Mouse (Mus musculus): Measurements from ENCODE around the gene Sema4d. TPM values are rescaled to one million over a fixed set of nuclear protein-coding genes. Genes with fewer than 3 reads are reported as not detected.
"Not testable (repeated sequence)": the region's sequence is repeated elsewhere in the genome, so short reads cannot be mapped to it uniquely, and the experiment has no call there.

Gene Sema4d
- polyA plus RNA-seq (2016; fragmentation: Nextera tagmentation; extraction: Ambion mirVana), result 17.3 and 17.4 TPM in 2 replicates

DNA sequence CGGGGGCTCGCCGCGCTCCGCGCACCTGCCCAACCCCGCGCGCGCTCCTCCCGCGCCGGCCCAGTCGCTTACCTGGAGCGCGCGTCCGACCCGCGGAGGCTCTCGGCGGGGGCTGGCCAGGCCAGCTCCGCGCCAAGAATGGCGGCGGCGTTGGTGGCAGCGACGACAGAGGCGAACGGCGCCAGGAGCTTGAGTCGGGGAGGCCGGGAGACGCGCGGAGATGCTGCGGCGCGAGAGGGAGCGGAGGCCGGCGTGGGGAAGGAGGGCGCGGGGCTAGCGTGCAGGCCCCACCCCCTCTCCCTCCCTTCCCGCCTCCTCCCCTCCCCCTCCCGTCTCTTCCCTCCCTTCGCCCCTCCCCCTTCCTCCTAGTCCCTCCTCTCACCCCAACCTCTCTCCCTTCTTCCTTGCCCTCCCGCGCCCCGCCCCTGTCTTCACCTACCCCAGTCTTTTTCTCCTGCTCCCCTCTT, at the start of gene Sema4d:
Gene Sema4d (minus strand): TSS at position 323 of the 467 bp plus-strand sequence.
- Histone ChIP-seq H3K9me3 (replicated peaks) (no peaks in the 10 kb centered on the region), H3K4me2 (peak within 1 kb of the TSS; percentile 97), H3K9ac (peak within 1 kb of the TSS; percentile 88), H3K27me3 (replicated peaks) (peaks cover 19% of the 10 kb centered on the region), H3K4me1 (replicated peaks) (peaks cover 41% of the 10 kb centered on the region), H3K27ac (ENCODE audit: poor library complexity, severe bottlenecking) (peak within 1 kb of the TSS; percentile 46; the same call in 1 of the 2 replicates), H3K4me3 (peak within 1 kb of the TSS; percentile 91), H3K36me3 (no peaks in the 10 kb centered on the region)
- 1% methylated on average over 43 of the region's 52 CpGs for WGBS
- ATAC-seq (ENCODE audit: insufficient number of reproducible peaks, low FRiP score), result peak; percentile 63; the same call in 1 of the 2 replicates

- no peak overlapping the region for H3K4me3 ChIP-seq
- no peak overlapping the region for H3K4me2 ChIP-seq
- H3K27ac ChIP-seq (ENCODE audit: poor library complexity, severe bottlenecking), result no peak overlapping the region
- no peak overlapping the region for H3K9ac ChIP-seq
- H3K9me3 ChIP-seq (replicated peaks), result no peaks in the 10 kb centered on the region
- no peak for ATAC-seq (ENCODE audit: insufficient number of reproducible peaks, low FRiP score)
- peaks cover 34% of the 10 kb centered on the region for H3K4me1 ChIP-seq (replicated peaks)
- peaks cover 8% of the 10 kb centered on the region; the same call in 1 of the 2 replicates for H3K27me3 ChIP-seq (replicated peaks)
- 63% methylated on average over 4 of the region's 4 CpGs for WGBS
- no peaks in the 10 kb centered on the region for H3K36me3 ChIP-seq
Measured at GRCm38 (mm10) chr13:51843298-51843697, 49.8 kb upstream of the Sema4d start.

GRCm38 (mm10) chr13:51842773-51843172, 49.2 kb upstream of the Sema4d start:
- 12% methylated on average over 12 of the region's 12 CpGs for WGBS
- H3K9ac ChIP-seq, result peak overlapping the region; percentile 47
- peaks cover 34% of the 10 kb centered on the region for H3K4me1 ChIP-seq (replicated peaks)
- H3K4me3 ChIP-seq, result peak overlapping the region; percentile 4; the same call in 1 of the 2 replicates
- H3K9me3 ChIP-seq (replicated peaks), result no peaks in the 10 kb centered on the region
- H3K4me2 ChIP-seq, result peak overlapping the region; percentile 57
- 0 out of 2 replicates have a peak overlapping the region, but pooled peaks have one; percentile 10 for H3K27ac ChIP-seq (ENCODE audit: poor library complexity, severe bottlenecking)
- H3K36me3 ChIP-seq, result no peaks in the 10 kb centered on the region
- peaks cover 8% of the 10 kb centered on the region; the same call in 1 of the 2 replicates for H3K27me3 ChIP-seq (replicated peaks)
- ATAC-seq (ENCODE audit: insufficient number of reproducible peaks, low FRiP score), result no peak

DNA sequence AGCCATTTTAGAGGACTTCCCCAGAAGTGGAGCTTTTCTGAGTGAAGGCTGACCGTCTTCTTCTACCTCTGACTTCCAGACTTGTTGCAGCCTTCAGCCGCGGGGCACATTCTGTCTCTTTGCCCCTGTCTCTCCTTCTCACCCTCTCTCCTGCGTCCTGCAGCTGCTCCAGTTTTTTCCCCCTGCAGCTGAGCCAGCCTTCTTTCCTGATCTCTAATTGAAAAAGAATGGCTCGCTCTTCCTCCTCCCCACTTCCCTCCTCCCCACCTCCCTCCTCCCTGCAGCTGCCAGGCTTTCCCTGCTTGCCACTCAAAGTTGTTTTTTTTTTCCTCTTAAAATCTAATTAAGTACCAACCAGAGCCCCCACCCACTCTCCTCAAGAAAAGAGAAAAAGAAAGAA, 48.6 kb upstream of the Sema4d start:
- H3K27ac ChIP-seq (ENCODE audit: poor library complexity, severe bottlenecking), result peak overlapping the region; percentile 30; the same call in 1 of the 2 replicates
- H3K4me1 ChIP-seq (replicated peaks), result peaks cover 35% of the 10 kb centered on the region
- H3K4me2 ChIP-seq, result peak overlapping the region; percentile 57
- no peak for ATAC-seq (ENCODE audit: insufficient number of reproducible peaks, low FRiP score)
- 19% methylated on average over 5 of the region's 5 CpGs for WGBS
- no peak overlapping the region for H3K4me3 ChIP-seq
- H3K36me3 ChIP-seq, result no peaks in the 10 kb centered on the region
- peak overlapping the region; percentile 47; the same call in 1 of the 2 replicates for H3K9ac ChIP-seq
- H3K27me3 ChIP-seq (replicated peaks), result peaks cover 8% of the 10 kb centered on the region; the same call in 1 of the 2 replicates
- no peaks in the 10 kb centered on the region for H3K9me3 ChIP-seq (replicated peaks)

DNA sequence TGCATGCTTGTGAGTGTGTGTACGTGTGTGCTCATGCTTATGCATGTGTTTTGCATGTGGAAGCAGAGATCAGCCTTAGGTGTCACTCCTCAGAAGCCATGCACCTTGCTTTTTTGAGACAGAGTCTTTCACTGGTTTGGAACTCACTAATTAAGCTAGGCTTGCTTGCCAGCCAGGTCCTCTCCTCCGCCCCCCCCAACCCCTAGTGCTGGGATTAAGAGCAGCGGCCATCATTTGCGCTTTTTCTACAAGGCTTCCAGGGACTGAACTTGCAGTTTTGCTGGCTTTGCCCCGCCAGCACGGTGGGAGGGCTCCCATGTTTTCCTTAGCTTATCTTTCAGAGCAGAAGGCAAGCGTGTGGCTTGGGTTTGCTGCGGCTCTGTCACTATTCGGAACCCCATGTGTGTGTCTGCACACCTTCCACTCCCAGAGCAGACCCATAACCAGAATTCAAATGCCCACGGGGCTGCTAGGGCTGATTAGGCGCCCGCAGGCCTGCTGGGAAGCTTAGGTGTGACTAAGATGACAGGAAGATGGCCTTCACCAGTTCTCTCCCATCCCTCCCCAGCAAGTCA, 48.1 kb upstream of the Sema4d start:
- 10% methylated on average over 12 of the region's 12 CpGs for WGBS
- no peaks in the 10 kb centered on the region for H3K9me3 ChIP-seq (replicated peaks)
- H3K27ac ChIP-seq (ENCODE audit: poor library complexity, severe bottlenecking), result peak overlapping the region; percentile 30; the same call in 1 of the 2 replicates
- H3K27me3 ChIP-seq (replicated peaks), result peaks cover 8% of the 10 kb centered on the region; the same call in 1 of the 2 replicates
- H3K4me1 ChIP-seq (replicated peaks), result peaks cover 41% of the 10 kb centered on the region
- H3K4me3 ChIP-seq, result no peak overlapping the region
- H3K4me2 ChIP-seq, result peak overlapping the region; percentile 57
- H3K9ac ChIP-seq, result peak overlapping the region; percentile 22; the same call in 1 of the 2 replicates
- peak; percentile 46; the same call in 1 of the 2 replicates for ATAC-seq (ENCODE audit: insufficient number of reproducible peaks, low FRiP score)
- H3K36me3 ChIP-seq, result no peaks in the 10 kb centered on the region

DNA sequence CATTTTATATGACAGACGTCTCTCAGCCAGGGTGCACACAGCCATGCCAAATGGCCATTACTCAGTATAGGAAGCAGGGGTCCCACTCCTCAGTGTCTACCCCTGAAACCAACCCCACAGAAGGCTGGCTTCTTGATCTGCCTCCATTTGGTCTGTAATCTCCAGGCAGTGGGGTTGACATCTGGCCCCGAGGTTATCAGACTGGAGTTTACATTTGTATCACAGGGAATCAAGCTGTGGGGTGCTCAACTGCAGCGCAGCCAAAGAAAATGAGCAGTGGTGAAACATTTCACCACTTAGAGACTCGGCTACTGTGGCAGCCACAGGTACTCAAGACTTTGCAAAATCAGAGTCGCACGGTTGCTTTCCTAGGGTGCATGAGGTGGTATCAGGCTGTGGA, 47.2 kb upstream of the Sema4d start:
- Histone ChIP-seq H3K27ac (ENCODE audit: poor library complexity, severe bottlenecking) (no peak overlapping the region), H3K4me2 (no peak overlapping the region), H3K4me1 (replicated peaks) (peaks cover 45% of the 10 kb centered on the region), H3K36me3 (no peaks in the 10 kb centered on the region), H3K9ac (no peak overlapping the region), H3K27me3 (replicated peaks) (peaks cover 8% of the 10 kb centered on the region; the same call in 1 of the 2 replicates), H3K9me3 (replicated peaks) (no peaks in the 10 kb centered on the region), H3K4me3 (no peak overlapping the region)
- ATAC-seq (ENCODE audit: insufficient number of reproducible peaks, low FRiP score), result no peak
- 30% methylated on average over 6 of the region's 6 CpGs for WGBS

DNA sequence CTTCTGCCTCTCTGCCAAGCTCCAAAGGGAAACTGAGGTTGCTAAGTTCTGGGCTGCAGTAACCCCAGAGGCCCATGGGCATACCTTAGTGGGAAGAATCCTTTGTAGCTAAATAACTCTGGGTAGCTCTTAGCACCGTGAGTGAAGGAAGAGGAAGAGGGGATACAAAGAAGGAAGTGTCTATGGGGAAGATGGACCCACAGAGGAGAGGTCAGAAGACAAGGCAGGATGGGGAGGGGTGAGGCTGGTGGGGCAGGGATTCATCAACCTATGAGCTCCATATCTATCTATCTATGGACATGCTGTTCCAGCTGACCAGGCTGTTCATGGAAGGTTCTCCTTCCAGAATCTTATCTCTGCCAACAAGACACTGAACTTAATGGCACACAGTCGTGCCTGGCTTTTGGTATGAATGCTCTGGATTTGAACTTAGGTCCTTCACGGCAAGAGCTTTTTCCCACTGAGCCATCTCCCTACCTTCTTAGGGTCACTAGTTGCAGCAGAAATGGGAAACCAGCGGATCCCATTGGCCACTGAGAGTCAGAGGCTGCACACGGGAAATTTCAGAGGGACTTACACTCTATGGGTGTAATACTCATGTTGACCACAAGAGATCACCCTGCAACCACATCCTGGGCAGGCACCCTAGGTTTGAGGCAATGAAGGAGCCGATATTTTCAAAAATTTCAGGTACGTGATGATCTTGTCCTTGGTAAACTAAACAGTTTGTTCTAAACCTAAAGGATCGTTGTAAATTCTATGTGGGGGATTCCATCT, 45.9 kb upstream of the Sema4d start:
- peaks cover 8% of the 10 kb centered on the region; the same call in 1 of the 2 replicates for H3K27me3 ChIP-seq (replicated peaks)
- H3K4me1 ChIP-seq (replicated peaks), result peaks cover 55% of the 10 kb centered on the region
- no peak overlapping the region for H3K9ac ChIP-seq
- 15% methylated on average over 8 of the region's 8 CpGs for WGBS
- H3K27ac ChIP-seq (ENCODE audit: poor library complexity, severe bottlenecking), result no peak overlapping the region
- no peak for ATAC-seq (ENCODE audit: insufficient number of reproducible peaks, low FRiP score)
- H3K9me3 ChIP-seq (replicated peaks), result no peaks in the 10 kb centered on the region
- no peak overlapping the region for H3K4me3 ChIP-seq
- H3K4me2 ChIP-seq, result no peak overlapping the region
- no peaks in the 10 kb centered on the region for H3K36me3 ChIP-seq

DNA sequence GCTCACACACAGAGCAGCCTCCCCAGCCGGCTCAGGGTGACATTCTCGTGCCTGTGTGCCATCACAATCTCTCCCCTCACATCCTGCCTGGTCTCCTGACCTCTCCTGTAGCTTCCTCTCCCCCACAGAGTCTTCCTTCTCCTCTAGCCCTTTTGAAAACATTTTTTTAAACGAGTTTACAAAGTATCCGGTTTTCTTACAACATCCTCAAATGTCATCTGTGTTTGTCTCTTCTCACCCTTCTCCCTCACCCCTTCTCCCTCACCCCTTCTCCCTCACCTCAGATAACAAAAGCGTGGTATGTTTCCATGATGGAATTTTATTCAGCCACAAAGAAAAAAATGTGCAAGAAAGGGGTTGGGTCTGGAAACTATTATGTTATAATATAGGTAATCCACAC, 43.9 kb upstream of the Sema4d start:
- Histone ChIP-seq H3K27me3 (replicated peaks) (peaks cover 4% of the 10 kb centered on the region; the same call in 1 of the 2 replicates), H3K4me1 (replicated peaks) (peaks cover 49% of the 10 kb centered on the region), H3K4me2 (no peak overlapping the region), H3K9ac (no peak overlapping the region), H3K4me3 (no peak overlapping the region), H3K27ac (ENCODE audit: poor library complexity, severe bottlenecking) (no peak overlapping the region), H3K9me3 (replicated peaks) (no peaks in the 10 kb centered on the region), H3K36me3 (no peaks in the 10 kb centered on the region)
- 19% methylated on average over 5 of the region's 5 CpGs for WGBS
- ATAC-seq (ENCODE audit: insufficient number of reproducible peaks, low FRiP score), result no peak

DNA sequence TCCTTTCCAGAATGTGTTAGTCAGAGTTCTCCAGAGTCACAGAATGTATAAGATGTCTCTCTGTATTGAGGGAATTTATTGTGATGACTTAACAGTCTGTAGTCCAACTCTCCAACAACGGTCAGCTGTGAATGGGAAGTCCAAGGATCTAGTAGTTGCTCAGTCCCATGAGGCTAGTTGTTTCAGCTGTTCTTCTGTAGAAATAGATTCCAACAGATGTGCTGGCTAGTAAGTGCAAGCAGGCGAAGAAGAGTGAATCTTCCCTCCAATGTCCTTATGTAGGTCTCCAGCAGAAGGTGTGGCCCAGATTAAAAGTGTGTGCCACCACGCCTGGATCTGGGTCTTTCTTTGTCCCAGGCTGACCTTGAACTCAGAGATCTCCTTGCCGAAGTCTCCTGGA, 41.7 kb upstream of the Sema4d start:
- 73% methylated on average over 4 of the region's 4 CpGs for WGBS
- not testable (repeated sequence) for H3K36me3 ChIP-seq; H3K4me2 ChIP-seq; H3K9me3 ChIP-seq (replicated peaks); H3K9ac ChIP-seq; H3K4me3 ChIP-seq; H3K27me3 ChIP-seq (replicated peaks); ATAC-seq (ENCODE audit: insufficient number of reproducible peaks, low FRiP score); H3K27ac ChIP-seq (ENCODE audit: poor library complexity, severe bottlenecking)
- H3K4me1 ChIP-seq (replicated peaks), result peaks cover 29% of the 10 kb centered on the region

GRCm38 (mm10) chr13:51834520-51834919, 41.0 kb upstream of the Sema4d start:
- 17% methylated on average over 2 of the region's 2 CpGs for WGBS
- no peak overlapping the region for H3K4me3 ChIP-seq

DNA sequence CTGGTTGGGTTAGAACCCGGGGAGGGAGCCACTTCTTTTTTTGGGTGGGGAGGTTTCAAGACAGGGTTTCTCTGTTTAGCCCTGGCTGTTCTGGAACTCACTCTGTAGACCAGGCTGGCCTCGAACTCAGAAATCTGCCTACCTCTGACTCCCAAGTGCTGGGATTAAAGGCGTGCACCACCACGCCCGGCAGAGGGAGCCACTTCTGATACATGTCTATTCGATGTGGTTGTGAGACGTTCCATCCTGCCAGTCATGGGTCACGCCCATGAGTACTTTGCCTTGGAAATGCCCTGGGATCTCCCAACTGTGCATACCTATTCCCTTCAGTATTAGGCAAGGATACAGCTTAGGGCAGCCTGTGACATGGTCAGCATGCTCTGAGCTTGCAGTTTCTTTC, 40.5 kb upstream of the Sema4d start:
- peaks cover 29% of the 10 kb centered on the region for H3K4me1 ChIP-seq (replicated peaks)
- ATAC-seq (ENCODE audit: insufficient number of reproducible peaks, low FRiP score); H3K36me3 ChIP-seq: not testable (repeated sequence)

More at GRCm38 (mm10) chr13:51834520-51834919, 41.0 kb upstream of the Sema4d start:
- ATAC-seq (ENCODE audit: insufficient number of reproducible peaks, low FRiP score), result no peak
- no peaks in the 10 kb centered on the region for H3K9me3 ChIP-seq (replicated peaks)
- peaks cover 29% of the 10 kb centered on the region for H3K4me1 ChIP-seq (replicated peaks)
- no peak overlapping the region for H3K4me2 ChIP-seq
- H3K9ac ChIP-seq, result no peak overlapping the region
- no peaks in the 10 kb centered on the region for H3K36me3 ChIP-seq
- H3K27me3 ChIP-seq (replicated peaks), result no peaks in the 10 kb centered on the region; the same call in 1 of the 2 replicates
- no peak overlapping the region for H3K27ac ChIP-seq (ENCODE audit: poor library complexity, severe bottlenecking)

More for the DNA sequence above, 40.5 kb upstream of the Sema4d start:
- not testable (repeated sequence) for H3K4me3 ChIP-seq; H3K9ac ChIP-seq; H3K9me3 ChIP-seq (replicated peaks); H3K4me2 ChIP-seq; H3K27ac ChIP-seq (ENCODE audit: poor library complexity, severe bottlenecking); H3K27me3 ChIP-seq (replicated peaks)
- 61% methylated on average over 8 of the region's 8 CpGs for WGBS

All from heart, embryonic 12.5 days (tissue).